Comparison of ENCODE assay signal across 14 mouse cellular contexts in genomic region chr4:44601370-44601769, GRCm38 (mm10).
DNase-seq lines count a peak whose midpoint lies in the region; ATAC-seq and TF ChIP-seq lines count a peak whose summit lies in the region.
"Had no signal": no experiment of that assay in that cellular context is flagged by ENCODE, and none has a peak within 500 bp of the region (broad histone marks: within the 10 kb centered on the region; RNA-seq: fewer than 3 reads in every experiment).

No protein-coding gene starts in this region.

- TF ChIP-seq CTCF in lung, adult 2 months (IDR thresholded peaks at IDR 0.05; ENCODE audit: insufficient read depth, low read length): no peak

- no peak overlapping the region for H3K4me2 ChIP-seq in kidney, embryonic 14.5 days (replicated peaks; ENCODE audit: low read depth, low read length)
- H3K4me2 ChIP-seq: embryonic facial prominence, embryonic 13.5 days; heart, embryonic 15.5 days; hindbrain, embryonic 15.5 days; limb, embryonic 12.5 days; neural tube, embryonic 15.5 days had no signal

- no peaks in the 10 kb centered on the region for H3K36me3 ChIP-seq in kidney, embryonic 14.5 days (ENCODE audit: control insufficient read depth, insufficient read depth, low read length)
- H3K36me3 ChIP-seq: embryonic facial prominence, embryonic 13.5 days; heart, embryonic 15.5 days; hindbrain, embryonic 15.5 days; limb, embryonic 12.5 days; neural tube, embryonic 15.5 days had no signal

- peak; percentile 38 for DNase-seq in cerebellum, postnatal 36 days
- no peak for DNase-seq in cerebellum, adult 8-10 months
- DNase-seq in kidney, adult 18-20 months: peak; percentile 28
- DNase-seq in Muller cell, postnatal 12 days (ENCODE audit: inconsistent ontology term): peak; percentile 56
- peak; percentile 8 for DNase-seq in kidney, adult 9 months
- no peak for DNase-seq in ovary, postnatal 10 days (ENCODE audit: low spot score)
- no peak for DNase-seq in lung, adult 2 months

- ATAC-seq in kidney, embryonic 14.5 days (ENCODE audit: low FRiP score, low TSS enrichment): no peak

- no peaks in the 10 kb centered on the region for H3K9me3 ChIP-seq in kidney, embryonic 14.5 days (ENCODE audit: control insufficient read depth, low read length)
- H3K9me3 ChIP-seq: embryonic facial prominence, embryonic 13.5 days; heart, embryonic 15.5 days; hindbrain, embryonic 15.5 days; neural tube, embryonic 15.5 days had no signal

- 60% methylated on average over 8 of the region's 8 CpGs for WGBS in kidney, embryonic 14.5 days
- WGBS in lung, adult 2 months: 55% methylated on average over 8 of the region's 8 CpGs

- H3K4me1 ChIP-seq in kidney, embryonic 14.5 days (ENCODE audit: control insufficient read depth, insufficient read depth, low read length): peaks cover 8% of the 10 kb centered on the region; the same call in 1 of the 2 replicates
- no peaks in the 10 kb centered on the region for H3K4me1 ChIP-seq in lung, adult 2 months (ENCODE audit: control insufficient read depth, insufficient read depth, low read length)
- H3K4me1 ChIP-seq: megakaryocyte, embryonic 14.5 days had no signal

- no peaks in the 10 kb centered on the region for H3K27me3 ChIP-seq in kidney, embryonic 14.5 days (ENCODE audit: control insufficient read depth, insufficient read depth, low read length)
- H3K27me3 ChIP-seq: heart, embryonic 15.5 days; hindbrain, embryonic 15.5 days; neural tube, embryonic 15.5 days had no signal

- no peak overlapping the region for H3K4me3 ChIP-seq in kidney, embryonic 14.5 days (ENCODE audit: low read length)
- no peak overlapping the region for H3K4me3 ChIP-seq in lung, adult 2 months (replicated peaks; ENCODE audit: extremely low read depth, low read depth, low read length)
- H3K4me3 ChIP-seq: embryonic facial prominence, embryonic 13.5 days; heart, embryonic 15.5 days; hindbrain, embryonic 15.5 days; limb, embryonic 12.5 days; megakaryocyte, embryonic 14.5 days; neural tube, embryonic 15.5 days had no signal

- no peak overlapping the region for H3K27ac ChIP-seq in kidney, embryonic 14.5 days (ENCODE audit: low read depth, low read length)
- H3K27ac ChIP-seq: embryonic facial prominence, embryonic 13.5 days; heart, embryonic 15.5 days; hindbrain, embryonic 15.5 days; limb, embryonic 12.5 days; neural tube, embryonic 15.5 days had no signal

- no peak overlapping the region for H3K9ac ChIP-seq in kidney, embryonic 14.5 days (ENCODE audit: low read depth, low read length)
- H3K9ac ChIP-seq: heart, embryonic 15.5 days; hindbrain, embryonic 15.5 days; limb, embryonic 12.5 days; neural tube, embryonic 15.5 days had no signal

- no peak for TF ChIP-seq POLR2A in lung, adult 2 months (IDR thresholded peaks at IDR 0.05; ENCODE audit: borderline replicate concordance, extremely low read depth, low read depth, low read length)

Comparison
In these comparisons a context has a peak if more than half of its experiments do, and no peak if none do; other contexts are left out.
1. DNase-seq: peak in cerebellum, postnatal 36 days (2 of 2), kidney, adult 18-20 months (single experiment), Muller cell, postnatal 12 days (single experiment) and kidney, adult 9 months (single experiment); none in cerebellum, adult 8-10 months (single experiment), ovary, postnatal 10 days (single experiment) and lung, adult 2 months (single experiment).